Mouse (Mus musculus) liver, embryonic 14.5 days (tissue): ENCODE results near the gene Btg2.

ENCODE experiments used
- CTCF ChIP-seq: IDR thresholded peaks from 2 replicates; pipeline ENCODE4 v1.5.1; 2016; ENCODE audit warnings: antibody characterized with exemption, low read depth, control low read depth
- EP300 ChIP-seq: IDR thresholded peaks from 2 replicates; pipeline ENCODE4 v1.6.1; 2016; ENCODE audit warnings: antibody characterized with exemption, low read depth

DNA sequence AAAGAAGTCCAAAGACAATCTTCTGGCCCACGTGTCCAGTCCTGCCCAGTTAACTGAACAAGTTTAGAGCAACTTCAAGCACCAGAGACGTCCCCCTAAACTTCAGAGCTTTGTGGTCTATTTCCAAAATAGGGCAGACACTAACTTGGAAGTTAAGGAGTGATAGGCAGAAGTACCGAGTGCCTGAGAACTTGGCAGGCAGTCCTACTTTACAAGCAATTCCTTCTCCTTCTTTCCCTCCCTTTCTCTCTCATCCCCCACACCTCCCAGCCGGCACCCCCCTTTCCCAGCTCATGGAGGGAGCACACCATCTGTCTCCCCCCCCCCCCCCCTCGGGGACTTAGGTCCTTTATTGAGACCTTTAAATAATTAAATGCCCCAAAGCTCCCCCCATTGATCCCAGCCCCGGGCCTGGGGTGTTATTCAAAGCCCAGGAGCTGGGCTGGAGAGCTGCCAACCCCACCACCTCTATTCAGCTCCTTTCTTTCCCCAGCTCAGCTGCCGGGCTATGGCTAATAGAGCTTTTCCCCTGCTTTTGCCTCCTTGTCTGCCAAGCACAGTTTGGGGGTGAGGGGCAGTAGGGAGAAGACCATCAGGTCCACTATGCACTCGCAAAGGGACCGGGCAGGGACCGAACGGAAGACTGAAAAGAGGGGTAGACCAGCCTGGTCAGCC, 16.4 kb downstream of the Btg2 start:
- no peak for TF ChIP-seq CTCF
- TF ChIP-seq EP300, result no peak
